ENCODE assay signal across 11 mouse cellular contexts in the genomic region with DNA sequence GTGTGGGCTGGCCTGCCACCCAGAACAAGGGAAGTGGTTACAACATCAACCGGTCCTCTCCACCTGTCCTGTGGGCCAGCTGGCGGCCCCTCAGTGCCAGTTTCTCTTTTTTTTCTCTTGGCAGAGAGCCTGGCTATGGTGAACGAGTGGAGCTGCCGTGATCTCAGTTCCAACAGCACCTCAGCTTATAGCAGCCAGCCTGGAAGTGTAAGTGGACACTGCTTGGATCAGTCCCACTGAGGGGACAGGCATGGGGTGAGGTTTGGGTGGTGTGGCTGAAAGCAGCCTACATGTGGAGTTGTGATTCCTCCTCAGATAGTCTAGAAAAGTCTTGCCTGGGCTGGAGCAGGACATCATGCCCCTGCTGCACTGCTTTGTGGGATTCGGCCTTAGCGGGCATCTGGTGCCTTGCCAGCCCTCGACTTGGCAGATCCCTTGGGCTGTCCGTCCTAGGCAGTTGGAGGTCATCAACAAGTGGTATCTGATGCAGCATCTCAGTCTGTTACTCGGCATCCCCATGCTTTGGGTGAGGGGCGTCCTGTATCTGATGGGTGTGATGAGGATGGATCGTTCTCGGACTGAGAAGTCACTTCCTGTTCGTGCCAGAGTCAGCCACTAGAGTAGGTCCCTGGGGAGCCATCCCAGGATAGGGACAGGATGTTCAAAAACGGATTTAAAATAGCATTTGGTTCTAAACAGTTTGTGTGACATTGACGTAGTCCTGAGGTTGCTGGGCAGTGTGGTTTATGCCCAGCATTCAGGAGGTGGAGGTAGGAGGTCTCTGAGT. TPM values are rescaled to one million over a fixed set of nuclear protein-coding genes. Genes with fewer than 3 reads are reported as not detected.
DNase-seq lines count a peak whose midpoint lies in the region; ATAC-seq and TF ChIP-seq lines count a peak whose summit lies in the region.
"Had no signal": no experiment of that assay in that cellular context is flagged by ENCODE, and none has a peak within 500 bp of the region (broad histone marks: within the 10 kb centered on the region; RNA-seq: fewer than 3 reads in every experiment).

No protein-coding gene starts in this region.

- no peaks in the 10 kb centered on the region for H3K9me3 ChIP-seq in forebrain, embryonic 12.5 days
- H3K9me3 ChIP-seq: heart, embryonic 13.5 days; lung, embryonic 15.5 days had no signal

- intact Hi-C loops in left cerebral cortex, postnatal 25 days (cut with DNase I): no loop called here

- no peak for TF ChIP-seq CTCF in layer of hippocampus, adult 2 months (conservative IDR thresholded peaks at IDR 0.05)
- no peak for TF ChIP-seq CTCF in cerebellum, adult 2 months (IDR thresholded peaks at IDR 0.05; ENCODE audit: borderline replicate concordance, insufficient read depth, low read depth, low read length)

- no peaks in the 10 kb centered on the region for H3K27me3 ChIP-seq in cerebellum, adult 2 months (ENCODE audit: control insufficient read depth, insufficient read depth, low read length)
- no peaks in the 10 kb centered on the region for H3K27me3 ChIP-seq in forebrain, embryonic 12.5 days
- H3K27me3 ChIP-seq: heart, embryonic 13.5 days; lung, embryonic 15.5 days had no signal

- peak in 1 of 2 experiments; percentile 39 for DNase-seq in layer of hippocampus, adult 2 months (ENCODE audit: low spot score in 2 of 2)
- DNase-seq in layer of hippocampus, postnatal 36 days: no peak
- peak; percentile 82 to 92 for DNase-seq in cerebellum, adult 2 months
- peak; percentile 60 for DNase-seq in gastrocnemius, postnatal 25 days
- DNase-seq in lung, postnatal 25 days (ENCODE audit: low spot score): peak; percentile 47
- DNase-seq in left cerebral cortex, postnatal 25 days (ENCODE audit: low spot score in 2 of 2): no peak
- DNase-seq: spleen, adult 18-20 months had no signal

- no peak for ATAC-seq in forebrain, embryonic 12.5 days (ENCODE audit: low FRiP score)

- H3K4me2 ChIP-seq in forebrain, embryonic 12.5 days: no peak overlapping the region
- H3K4me2 ChIP-seq: heart, embryonic 13.5 days; lung, embryonic 15.5 days had no signal

- peak overlapping the region; percentile 85 for H3K27ac ChIP-seq in layer of hippocampus, adult 2 months
- peak overlapping the region; percentile 6 for H3K27ac ChIP-seq in cerebellum, adult 2 months (ENCODE audit: insufficient read depth, low read length)
- no peak overlapping the region for H3K27ac ChIP-seq in forebrain, embryonic 12.5 days
- H3K27ac ChIP-seq: heart, embryonic 13.5 days; lung, embryonic 15.5 days had no signal

- no peak overlapping the region for H3K4me3 ChIP-seq in layer of hippocampus, adult 2 months
- peak overlapping the region; percentile 6 for H3K4me3 ChIP-seq in cerebellum, adult 2 months (replicated peaks; ENCODE audit: insufficient read depth, low read depth, low read length)
- no peak overlapping the region for H3K4me3 ChIP-seq in forebrain, embryonic 12.5 days (replicated peaks)
- H3K4me3 ChIP-seq: heart, embryonic 13.5 days; lung, embryonic 15.5 days had no signal

- H3K4me1 ChIP-seq in cerebellum, adult 2 months (ENCODE audit: control insufficient read depth, insufficient read depth, low read length): peaks cover 26% of the 10 kb centered on the region
- no peaks in the 10 kb centered on the region for H3K4me1 ChIP-seq in forebrain, embryonic 12.5 days
- H3K4me1 ChIP-seq: heart, embryonic 13.5 days; lung, embryonic 15.5 days had no signal

- peaks cover 85% of the 10 kb centered on the region for H3K36me3 ChIP-seq in forebrain, embryonic 12.5 days (replicated peaks)

- 9% methylated on average over 15 of the region's 15 CpGs for WGBS in cerebellum, adult 2 months
- WGBS in forebrain, embryonic 12.5 days: 92% methylated on average over 15 of the region's 15 CpGs

- H3K9ac ChIP-seq in forebrain, embryonic 12.5 days: no peak overlapping the region
- H3K9ac ChIP-seq: heart, embryonic 13.5 days; lung, embryonic 15.5 days had no signal

- TF ChIP-seq POLR2A in cerebellum, adult 2 months (IDR thresholded peaks at IDR 0.05; ENCODE audit: borderline replicate concordance, insufficient read depth, low read length): no peak

RNA-seq across cellular contexts. Expression of a gene that starts 22.7 kb away (rescaled TPM):
- 10 to 100 TPM; 36.4 to 40.6 TPM for total RNA-seq in layer of hippocampus, adult 2 months (2021)
- total RNA-seq in layer of hippocampus, postnatal 36 days (2021): 10 to 100 TPM; 39.4 to 44.6 TPM
- polyA plus RNA-seq in cerebellum, adult 2 months (2012; rRNA removed): 56.2 and 57.4 TPM in 2 replicates
- total RNA-seq in gastrocnemius, postnatal 25 days (2021): 1 to 10 TPM; 4.4 to 4.5 TPM
- polyA plus RNA-seq in forebrain, embryonic 12.5 days (2016; fragmentation: Nextera tagmentation; extraction: Ambion mirVana): 10.0 and 11.3 TPM in 2 replicates
- 10 to 100 TPM; 37.3 to 38.6 TPM for total RNA-seq in left cerebral cortex, postnatal 25 days (2021)

RNA-seq across cellular contexts. Expression of a gene that starts 26.5 kb away (rescaled TPM):
- 10 to 100 TPM; 20.4 to 22.0 TPM for total RNA-seq in layer of hippocampus, adult 2 months (2021)
- 10 to 100 TPM; 20.3 to 22.6 TPM for total RNA-seq in layer of hippocampus, postnatal 36 days (2021)
- polyA plus RNA-seq in cerebellum, adult 2 months (2012; rRNA removed): 23.4 and 25.2 TPM in 2 replicates
- 10 to 100 TPM; 12.5 to 14.3 TPM for total RNA-seq in gastrocnemius, postnatal 25 days (2021)
- polyA plus RNA-seq in forebrain, embryonic 12.5 days (2016; fragmentation: Nextera tagmentation; extraction: Ambion mirVana): 36.2 and 37.3 TPM in 2 replicates
- total RNA-seq in left cerebral cortex, postnatal 25 days (2021): 10 to 100 TPM; 19.9 to 21.3 TPM

RNA-seq across cellular contexts. Expression of a gene that starts 29.1 kb away (rescaled TPM):
- 10 to 100 TPM; 73.7 to 77.4 TPM for total RNA-seq in layer of hippocampus, adult 2 months (2021)
- 10 to 100 TPM; 67.3 to 72.2 TPM for total RNA-seq in layer of hippocampus, postnatal 36 days (2021)
- polyA plus RNA-seq in cerebellum, adult 2 months (2012; rRNA removed): 131 and 146 TPM in 2 replicates
- 10 to 100 TPM; 12.9 to 15.9 TPM for total RNA-seq in gastrocnemius, postnatal 25 days (2021)
- 60.1 and 64.4 TPM in 2 replicates for polyA plus RNA-seq in forebrain, embryonic 12.5 days (2016; fragmentation: Nextera tagmentation; extraction: Ambion mirVana)
- total RNA-seq in left cerebral cortex, postnatal 25 days (2021): 10 to 100 TPM; 71.3 to 79.8 TPM

RNA-seq across cellular contexts. Expression of a gene that starts 29.1 kb away (rescaled TPM):
- 10 to 100 TPM; 25.0 to 26.2 TPM for total RNA-seq in layer of hippocampus, adult 2 months (2021)
- total RNA-seq in layer of hippocampus, postnatal 36 days (2021): 10 to 100 TPM; 23.5 to 25.5 TPM
- polyA plus RNA-seq in cerebellum, adult 2 months (2012; rRNA removed): 40.4 and 42.4 TPM in 2 replicates
- total RNA-seq in gastrocnemius, postnatal 25 days (2021): 10 to 100 TPM; 17.2 to 18.1 TPM
- 61.0 and 64.2 TPM in 2 replicates for polyA plus RNA-seq in forebrain, embryonic 12.5 days (2016; fragmentation: Nextera tagmentation; extraction: Ambion mirVana)
- 10 to 100 TPM; 24.6 to 25.4 TPM for total RNA-seq in left cerebral cortex, postnatal 25 days (2021)

RNA-seq across cellular contexts. Expression of a gene that starts 35.6 kb away (rescaled TPM):
- not detected for total RNA-seq in layer of hippocampus, adult 2 months (2021)
- not detected for total RNA-seq in layer of hippocampus, postnatal 36 days (2021)
- not detected in 2 replicates for polyA plus RNA-seq in cerebellum, adult 2 months (2012; rRNA removed)
- not detected for total RNA-seq in gastrocnemius, postnatal 25 days (2021)
- not detected in 2 replicates for polyA plus RNA-seq in forebrain, embryonic 12.5 days (2016; fragmentation: Nextera tagmentation; extraction: Ambion mirVana)
- total RNA-seq in left cerebral cortex, postnatal 25 days (2021): not detected
- polyA plus RNA-seq: embryonic facial prominence, embryonic 11.5 days had no signal

Comparison
In these comparisons a context has a peak if more than half of its experiments do, and no peak if none do; other contexts are left out.
1. DNase-seq: peak in cerebellum, adult 2 months (2 of 2), gastrocnemius, postnatal 25 days (single experiment) and lung, postnatal 25 days (single experiment); none in layer of hippocampus, postnatal 36 days (0 of 2) and left cerebral cortex, postnatal 25 days (0 of 2).
2. RNA of a gene that starts 22.7 kb away (total RNA-seq): 39.4 to 44.6 TPM in layer of hippocampus, postnatal 36 days, 36.4 to 40.6 TPM in layer of hippocampus, adult 2 months and 37.3 to 38.6 TPM in left cerebral cortex, postnatal 25 days; 4.4 to 4.5 TPM in gastrocnemius, postnatal 25 days; every median in the first group is over 4 times any median in the second.
3. RNA of a gene that starts 29.1 kb away (total RNA-seq): 71.3 to 79.8 TPM in left cerebral cortex, postnatal 25 days, 73.7 to 77.4 TPM in layer of hippocampus, adult 2 months and 67.3 to 72.2 TPM in layer of hippocampus, postnatal 36 days; 12.9 to 15.9 TPM in gastrocnemius, postnatal 25 days; every median in the first group is over 4 times any median in the second.